Mouse (Mus musculus) cerebellum, postnatal 14 days (tissue): ENCODE data around the gene Fgf6.
A peak's percentile ranks its signal among the peaks of the same experiment; 100 is the strongest.

Experiments
- DNase-seq, 2 experiments: peaks; one replicate each; pipeline ENCODE4 v3.0.0; 2021; ENCODE audit warnings: mixed read lengths in 2 of 2

The Fgf6 gene

DNA sequence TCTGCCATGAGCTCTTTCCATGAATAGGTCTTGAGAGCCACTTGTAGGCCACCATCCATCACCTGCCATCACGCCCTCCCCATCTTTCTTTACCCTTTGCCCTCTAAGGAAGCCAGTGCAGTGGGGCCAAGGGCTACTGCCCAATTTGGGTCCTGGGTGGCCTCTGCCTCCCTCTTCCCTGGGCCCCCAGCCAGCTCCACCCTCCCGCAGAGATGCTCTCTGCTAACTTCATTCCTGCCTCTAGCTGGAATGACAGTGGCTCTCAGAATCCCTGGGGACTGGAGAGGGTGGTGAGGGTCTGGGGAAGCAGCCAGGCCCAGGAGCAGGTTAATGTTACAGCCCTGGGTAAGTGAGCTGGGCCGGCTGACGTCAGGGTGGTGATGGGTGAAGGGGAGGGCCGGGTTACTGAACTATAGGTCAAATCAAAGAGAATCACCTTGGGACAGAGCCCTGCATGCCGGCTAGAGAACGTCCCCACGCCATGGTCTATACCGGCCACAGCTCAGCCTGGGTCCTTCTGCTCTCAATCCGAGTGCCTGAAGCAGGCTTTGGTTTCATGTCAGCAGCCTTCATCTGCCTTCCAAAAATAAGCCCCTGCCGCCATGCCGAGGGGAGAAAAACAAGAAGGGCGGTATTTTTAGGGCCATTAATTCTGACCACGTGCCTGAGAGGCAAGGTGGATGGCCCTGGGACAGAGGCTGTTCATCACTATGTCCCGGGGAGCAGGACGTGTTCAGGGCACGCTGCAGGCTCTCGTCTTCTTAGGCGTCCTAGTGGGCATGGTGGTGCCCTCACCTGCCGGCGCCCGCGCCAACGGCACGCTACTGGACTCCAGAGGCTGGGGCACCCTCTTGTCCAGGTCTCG, at the start of gene Fgf6:
TSS of gene Fgf6 (plus strand) at position 681 of the 865 bp plus-strand sequence.
- DNase-seq: no peak

DNA sequence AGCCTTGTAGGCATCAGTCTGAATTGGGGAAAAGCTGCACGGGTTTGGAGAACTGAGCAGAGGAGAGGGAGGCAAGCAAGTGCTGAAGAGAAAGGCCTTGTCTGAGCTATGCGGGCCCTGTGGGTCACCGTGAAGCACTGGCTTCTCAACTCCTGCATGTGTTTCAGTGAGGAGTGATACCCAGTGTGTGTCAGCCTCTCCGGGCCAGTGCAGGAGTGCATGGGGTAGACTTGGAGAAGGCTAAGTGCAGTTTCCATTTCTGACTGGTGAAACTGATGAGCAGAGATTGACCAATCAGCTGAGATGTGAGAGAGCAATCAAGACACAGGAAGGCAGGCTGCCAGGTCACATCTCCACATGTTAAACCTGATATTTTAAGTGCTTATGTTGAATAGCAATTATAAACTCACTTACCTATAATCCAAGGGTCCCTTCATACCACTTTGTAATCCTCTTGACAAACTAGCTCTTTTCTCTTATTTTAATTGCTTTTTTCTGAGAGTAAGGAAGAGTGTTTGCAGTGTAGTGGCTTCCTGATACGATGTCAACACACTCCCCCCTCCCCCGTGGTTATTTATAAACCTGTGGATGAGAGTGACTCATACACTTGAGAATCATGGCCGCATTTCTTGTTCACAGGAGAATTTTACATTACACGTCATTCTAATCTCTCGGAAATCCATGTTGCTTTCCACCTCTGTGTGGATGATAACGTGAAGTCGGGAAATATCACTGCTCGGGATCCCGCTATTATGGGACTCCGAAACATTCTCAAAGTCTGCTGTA, 49.0 kb upstream of the Fgf6 start:
- DNase-seq: no peak

DNA sequence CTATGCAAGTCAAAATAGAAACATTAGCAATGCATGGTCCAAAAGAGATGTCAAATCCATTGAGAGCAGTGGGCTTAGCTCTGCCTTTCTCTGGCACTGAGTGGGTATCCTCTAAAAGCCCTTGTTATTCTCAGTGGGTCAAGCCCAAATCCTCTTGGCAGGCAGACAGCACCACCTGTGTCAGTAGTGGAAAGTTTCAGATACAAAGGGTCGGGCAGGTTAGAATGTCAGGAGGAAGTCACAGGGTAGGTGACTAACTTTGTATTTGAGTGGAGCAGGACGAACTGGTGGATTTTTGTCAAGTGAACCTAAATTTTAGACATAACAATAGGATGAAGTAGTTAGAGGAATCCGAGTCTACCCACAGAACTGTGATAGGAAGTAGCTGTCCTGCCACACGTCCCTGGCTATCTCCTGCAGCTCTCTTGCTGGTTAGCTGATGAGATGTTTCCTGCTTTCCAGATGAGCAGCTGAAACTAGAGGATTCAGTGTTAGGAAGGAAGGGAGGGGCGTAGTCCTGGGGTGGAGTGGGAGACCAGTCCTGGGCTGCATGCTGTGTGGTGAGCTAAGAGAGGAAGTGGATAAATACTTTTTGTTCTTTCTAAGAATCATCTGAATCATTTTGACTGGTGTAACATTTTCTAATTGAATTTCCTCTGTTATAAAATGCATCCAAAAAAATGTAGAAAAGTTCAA, 33.7 kb upstream of the Fgf6 start:
- DNase-seq: no peak

DNA sequence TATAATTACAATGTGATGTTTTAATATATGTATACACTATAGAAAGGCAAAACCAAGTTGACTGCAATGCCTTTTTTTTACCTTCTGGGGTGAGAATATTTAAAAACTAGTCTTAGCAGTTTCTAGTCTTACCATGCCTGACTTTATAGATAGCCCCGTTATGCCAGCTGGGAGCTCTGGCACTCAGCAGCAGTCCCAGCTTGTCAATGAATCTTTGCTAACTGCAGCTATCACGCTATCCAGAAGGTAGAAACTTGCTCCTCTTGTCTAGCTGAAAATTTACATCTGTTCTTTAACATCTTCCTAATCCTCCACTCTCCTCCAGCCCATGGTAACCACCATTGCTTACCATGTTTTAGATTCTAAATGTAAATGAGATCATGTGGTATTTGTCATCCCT, 21.7 kb upstream of the Fgf6 start:
- no peak for DNase-seq

DNA sequence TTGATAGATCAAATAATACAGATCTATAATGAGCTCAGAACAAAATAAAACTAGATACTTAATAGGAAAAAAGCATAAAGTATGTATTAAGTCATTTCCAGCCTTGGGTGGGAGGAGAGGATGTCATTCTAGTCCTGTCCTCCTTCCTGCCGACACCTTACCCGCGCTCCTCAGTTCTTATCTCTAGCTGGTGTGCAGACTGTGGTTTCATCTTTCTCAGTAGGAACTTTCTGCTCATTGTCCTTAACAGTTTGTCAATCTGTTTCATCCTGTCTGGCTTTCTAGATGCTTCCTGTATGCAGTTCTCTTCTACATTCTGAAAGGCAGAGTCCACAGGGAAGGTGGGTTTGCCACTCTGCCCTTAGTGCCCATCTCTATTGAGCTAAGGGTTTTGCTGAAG, 19.9 kb upstream of the Fgf6 start:
- no peak for DNase-seq

DNA sequence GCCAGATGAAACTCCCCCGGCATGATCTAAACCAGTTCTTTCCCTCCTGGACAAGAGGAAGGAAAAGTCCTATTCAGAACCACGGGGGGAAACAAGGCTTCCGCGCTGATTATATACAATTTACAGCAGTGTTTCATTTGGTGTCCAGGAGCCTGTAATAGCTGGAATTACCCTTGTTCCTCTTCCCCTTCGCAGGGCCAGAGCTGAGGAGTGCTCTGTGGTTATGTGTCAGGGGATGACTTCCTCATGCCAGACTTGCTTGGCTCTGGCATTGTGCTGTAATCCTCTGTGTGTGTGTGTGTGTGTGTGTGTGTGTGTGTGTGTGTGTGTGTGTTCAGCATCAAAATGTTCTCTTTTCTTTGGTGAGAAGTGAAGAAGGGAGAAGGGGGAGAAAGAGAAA, 19.0 kb upstream of the Fgf6 start:
- no peak for DNase-seq

DNA sequence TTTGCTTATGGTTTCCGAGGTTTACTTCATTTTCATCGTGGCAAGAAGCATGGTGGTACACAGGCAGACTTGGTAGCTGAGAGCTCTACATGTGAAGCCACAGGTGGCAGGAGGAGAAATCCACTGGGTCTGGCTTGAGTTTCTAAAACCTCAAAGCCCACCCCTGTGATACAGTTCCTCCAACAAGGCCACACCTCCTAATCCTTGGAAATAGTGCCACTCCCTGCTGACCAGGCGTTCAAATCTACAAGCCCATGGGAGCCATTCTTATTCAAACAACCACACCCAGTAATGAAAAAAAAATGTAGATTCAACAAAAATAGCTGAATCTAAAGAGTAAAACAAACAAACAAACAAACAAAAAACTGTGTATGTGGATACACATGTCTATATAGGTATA, 9.7 kb upstream of the Fgf6 start:
- DNase-seq: no peak

DNA sequence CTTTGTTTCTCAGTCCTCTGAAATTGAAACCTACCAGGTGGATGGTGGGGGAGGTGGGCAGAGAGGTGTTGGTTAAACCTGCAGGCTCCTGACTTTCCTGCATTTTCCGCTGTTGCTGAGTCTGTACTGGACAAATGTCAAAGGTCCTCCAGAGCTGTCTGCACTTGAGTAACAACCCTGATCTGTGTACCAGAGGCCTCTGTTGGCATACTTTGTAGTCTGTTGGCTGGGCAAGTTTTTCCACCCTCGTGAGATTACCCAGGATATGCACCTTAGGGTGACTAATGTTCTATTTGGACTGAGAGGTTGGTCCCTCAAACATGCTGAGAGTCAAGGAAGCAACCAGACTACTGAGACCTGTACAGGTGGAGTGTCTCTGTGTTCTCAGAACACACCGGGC, 8.8 kb upstream of the Fgf6 start:
- DNase-seq: no peak

DNA sequence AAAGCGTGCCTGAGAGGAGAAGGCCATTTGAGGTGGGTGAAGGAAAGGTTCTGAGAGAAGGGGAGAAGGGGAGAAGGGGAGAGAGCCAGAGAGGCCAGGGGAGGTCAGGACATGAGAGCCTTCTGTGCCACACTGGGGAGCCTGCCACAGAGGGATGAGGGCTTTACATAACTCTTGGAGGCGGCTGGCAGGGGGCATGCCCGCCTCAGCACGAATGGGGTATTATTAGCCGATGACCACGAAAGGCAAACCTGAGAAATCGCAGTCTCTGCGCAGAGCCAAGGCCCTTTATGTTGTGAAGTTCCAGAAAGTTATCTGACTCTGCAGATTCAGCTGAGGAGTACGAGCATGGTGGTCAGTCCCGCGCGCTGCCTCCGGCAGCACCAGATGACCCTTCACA, 5.4 kb upstream of the Fgf6 start:
- no peak for DNase-seq

DNA sequence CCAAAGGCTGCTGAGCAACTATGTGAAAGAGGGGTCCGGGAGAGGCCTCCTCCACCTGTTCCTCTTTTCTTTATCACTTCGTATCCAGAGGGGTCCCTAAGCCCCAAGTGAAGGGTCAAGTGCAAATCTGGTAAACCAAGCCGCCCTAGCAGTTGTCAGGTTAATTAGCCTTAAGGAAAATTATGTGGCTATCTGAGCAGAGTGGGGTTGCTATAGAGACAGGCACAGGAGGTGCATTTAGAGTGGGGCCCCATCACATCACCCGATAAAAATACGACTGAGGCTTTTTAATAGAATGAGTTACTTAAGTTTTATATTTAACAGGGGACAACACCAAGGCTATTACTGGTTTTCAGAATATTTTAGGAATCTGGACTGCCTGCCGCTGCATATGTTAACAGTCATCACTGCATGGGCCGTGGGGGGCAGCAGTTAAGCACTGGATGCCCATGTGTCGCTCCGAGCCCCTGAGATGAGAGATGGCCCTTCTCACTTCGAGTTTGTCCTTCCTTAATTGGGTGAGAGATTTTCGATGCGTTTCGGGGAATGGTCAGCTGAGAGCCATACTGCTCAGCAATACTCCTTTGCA, 3.3 kb upstream of the Fgf6 start:
- no peak for DNase-seq

DNA sequence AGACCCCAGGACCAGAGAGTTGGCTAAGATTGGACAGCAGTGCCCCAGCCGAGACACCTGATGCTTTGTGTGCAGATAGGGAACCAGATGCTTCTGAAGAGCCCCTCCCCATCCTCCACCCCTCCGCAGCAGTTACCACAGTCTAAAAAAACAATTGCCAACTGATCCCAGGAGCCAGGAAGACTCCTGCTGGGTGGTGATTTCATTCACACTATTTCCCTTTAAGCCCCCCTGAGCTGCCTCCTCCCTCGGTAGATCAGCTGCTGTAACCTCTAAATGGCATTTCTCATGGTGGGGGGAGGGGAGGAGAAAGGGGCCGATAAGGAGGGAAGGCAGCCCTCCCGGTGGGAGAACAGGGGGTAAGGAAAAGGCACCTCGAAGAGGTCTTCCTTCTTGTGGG, 3.9 kb downstream of the Fgf6 start:
- DNase-seq: no peak

DNA sequence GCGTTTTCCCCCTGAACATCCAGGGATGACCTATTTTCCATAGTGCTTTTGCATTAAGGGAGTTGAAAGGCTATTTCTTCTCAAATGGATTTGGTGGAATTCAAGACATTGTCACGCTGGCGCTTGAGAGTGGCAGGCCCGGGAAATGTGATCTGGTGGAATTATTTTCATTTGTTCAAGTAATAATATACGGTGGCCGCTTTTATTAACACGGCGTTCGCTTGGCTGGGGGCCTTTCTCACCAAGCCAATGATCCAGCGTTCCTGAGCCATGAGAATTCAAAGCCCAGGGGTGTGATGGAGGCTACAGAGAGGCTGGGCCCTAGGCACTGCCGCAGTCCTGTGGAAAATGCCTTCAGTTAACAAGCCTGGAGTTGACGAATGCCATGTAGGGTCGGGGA, 5.0 kb downstream of the Fgf6 start:
- DNase-seq: no peak

DNA sequence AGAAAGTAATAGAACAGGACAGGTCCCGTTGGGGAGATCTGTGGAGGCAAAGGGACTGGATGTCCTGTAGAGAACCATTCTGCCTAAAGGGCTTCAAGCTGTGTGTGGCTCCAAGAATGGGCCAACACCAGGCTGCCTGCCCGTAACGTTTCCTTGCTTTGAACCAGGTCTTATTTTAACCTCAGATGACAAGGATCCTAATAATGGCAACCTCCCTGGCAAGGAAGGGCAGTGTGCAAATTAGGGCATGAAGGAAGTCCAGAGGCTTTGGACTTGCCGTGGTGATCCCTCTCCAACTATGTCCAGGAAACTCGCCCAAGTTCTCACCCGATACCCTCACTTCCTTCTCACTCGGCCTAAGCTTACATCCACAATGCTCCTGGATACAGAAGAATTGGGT, 9.4 kb downstream of the Fgf6 start:
- DNase-seq: no peak

DNA sequence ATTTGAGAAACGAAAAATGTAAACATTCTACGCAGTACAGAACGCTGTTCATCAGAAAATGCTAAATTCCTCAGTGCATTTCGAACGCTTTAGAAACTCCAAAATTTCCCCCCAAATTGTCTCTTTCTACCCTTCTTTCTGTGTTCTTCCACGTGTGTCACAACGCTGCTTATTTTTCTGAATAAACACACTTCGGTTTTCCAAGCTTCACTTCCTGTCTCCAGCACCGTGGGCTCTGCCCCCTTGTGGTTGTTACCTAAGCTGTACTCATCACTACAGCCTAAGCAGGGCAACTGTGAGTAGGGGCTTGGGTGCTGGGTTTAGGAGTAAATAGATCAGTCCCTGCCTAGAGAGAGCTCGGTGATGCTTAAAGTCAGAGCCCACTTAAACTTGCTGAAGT, 19.4 kb downstream of the Fgf6 start:
- peak in 1 of 2 experiments; percentile 3 for DNase-seq

DNA sequence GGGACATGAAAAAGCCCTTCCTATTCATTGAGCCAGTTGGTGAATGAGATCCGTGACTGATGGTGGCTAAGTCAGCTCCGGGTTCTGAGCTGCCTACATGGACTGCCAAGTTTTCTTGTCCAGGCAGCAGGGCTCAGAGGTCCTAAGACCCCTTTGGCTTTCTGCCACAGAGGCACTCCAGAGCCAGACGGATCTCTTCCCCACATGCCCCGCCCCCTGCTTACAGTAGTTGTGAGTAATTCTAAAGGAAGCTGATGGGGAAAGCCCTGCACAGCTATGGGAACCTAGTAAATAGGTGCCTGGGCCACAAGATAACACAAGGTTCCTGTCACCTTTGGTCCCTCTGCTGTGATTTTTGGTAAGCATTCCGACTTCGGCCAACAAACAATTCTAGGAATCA, 29.5 kb downstream of the Fgf6 start:
- peak; percentile 15 to 26 for DNase-seq

DNA sequence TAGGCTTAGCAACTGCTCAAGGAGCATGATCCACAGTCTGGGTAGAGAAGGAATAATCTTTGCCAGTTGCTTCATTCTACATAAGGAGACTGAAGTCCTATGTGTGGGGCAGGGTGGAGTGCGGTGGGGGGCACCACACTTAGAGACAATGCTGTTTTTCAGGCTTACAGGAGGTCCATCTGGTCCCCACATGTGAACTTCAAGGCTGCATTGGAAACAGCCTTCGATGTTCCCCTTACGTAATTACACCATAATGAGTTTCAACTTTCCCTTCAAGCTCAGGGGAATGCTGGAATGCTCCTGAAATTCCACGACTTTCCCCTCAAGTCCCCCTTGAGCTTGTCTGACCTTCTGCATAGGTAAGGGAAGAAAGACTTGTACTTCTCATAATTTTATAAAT, 35.5 kb downstream of the Fgf6 start:
- DNase-seq: no peak

DNA sequence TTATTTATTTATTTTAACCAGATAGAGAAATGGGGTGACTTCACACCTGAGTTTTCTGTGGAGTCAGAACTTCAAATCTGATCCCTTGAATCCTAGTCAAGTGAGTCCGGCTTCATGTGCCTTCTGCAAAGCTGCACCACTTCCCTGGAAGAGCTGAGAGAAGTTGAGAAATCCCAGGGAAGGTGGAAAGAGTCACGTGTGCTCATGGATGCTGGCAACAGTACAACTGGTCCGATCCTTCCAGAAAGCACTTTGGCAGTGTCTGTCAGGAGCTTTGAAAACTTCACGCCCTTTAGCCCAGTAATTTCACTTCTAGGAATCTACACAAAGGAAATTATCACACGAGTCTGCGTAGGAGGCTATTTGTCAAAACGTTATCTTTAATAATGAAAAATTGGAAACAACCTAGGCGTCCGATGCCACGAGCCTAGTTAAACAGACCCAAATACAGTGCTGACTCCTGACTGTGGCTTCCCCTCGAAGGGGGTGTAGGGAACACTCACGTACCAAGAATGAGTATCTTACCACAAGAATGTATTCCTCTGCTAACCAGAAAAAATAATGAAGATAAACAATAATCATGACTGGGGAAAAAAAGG, 41.7 kb downstream of the Fgf6 start:
- DNase-seq: no peak

DNA sequence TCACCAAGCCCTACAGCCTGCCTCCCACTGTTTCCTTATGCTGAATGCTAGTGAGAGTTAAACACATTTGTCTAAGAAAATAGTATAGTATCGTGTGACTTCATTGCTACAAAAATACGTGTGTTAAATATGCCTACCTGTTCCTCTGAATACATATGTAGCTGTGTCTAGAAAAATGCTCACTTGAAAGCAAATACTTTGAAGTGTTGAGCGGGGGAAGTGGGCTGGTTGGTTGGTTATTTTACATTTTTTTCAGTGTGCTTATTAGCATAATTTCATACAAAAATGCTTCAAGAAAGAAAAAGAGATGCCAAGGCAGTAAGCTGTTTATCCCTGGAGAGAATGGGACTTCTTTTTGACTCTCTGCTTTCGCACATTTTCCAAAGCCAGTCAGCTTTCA, 44.6 kb downstream of the Fgf6 start:
- no peak for DNase-seq

DNA sequence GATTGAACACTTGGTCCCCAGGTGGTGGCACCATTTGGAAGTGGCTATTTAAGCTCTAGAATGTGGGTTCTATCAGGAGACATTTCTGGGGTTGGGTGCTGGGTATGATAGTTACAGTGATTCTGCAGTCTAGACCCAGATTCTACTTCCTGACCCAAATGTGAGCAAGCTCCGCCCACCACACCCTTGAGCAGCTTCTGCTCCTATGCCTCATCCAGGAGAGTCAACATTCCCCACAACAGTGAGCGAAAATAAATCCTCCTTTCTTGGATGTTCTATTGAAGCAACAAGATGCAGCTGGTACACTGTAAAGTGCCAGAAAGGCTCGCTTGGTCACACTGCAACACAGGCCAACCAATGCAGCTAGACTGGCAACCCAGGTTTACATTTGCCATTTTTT, 48.5 kb downstream of the Fgf6 start:
- no peak for DNase-seq

DNA sequence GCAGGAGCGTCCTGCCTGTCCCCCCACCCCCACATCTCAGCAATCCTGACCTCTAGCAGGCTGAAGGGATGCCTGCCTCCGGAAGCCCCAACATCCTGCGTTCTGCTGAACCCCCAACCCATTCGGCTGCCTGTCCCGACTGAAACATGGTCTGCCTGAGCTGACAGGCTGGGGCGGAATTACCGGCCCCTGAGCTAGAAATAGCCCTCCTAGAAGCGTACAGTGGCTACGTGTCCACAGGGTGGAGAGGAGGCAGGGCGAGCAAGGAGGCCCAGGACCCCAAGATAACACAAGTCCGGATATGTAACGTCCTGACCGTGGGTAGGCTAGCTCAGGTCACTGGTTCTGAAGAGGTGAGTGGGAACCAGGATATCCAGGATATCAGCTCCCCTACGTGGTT, 49.4 kb downstream of the Fgf6 start:
- DNase-seq: no peak

DNA sequence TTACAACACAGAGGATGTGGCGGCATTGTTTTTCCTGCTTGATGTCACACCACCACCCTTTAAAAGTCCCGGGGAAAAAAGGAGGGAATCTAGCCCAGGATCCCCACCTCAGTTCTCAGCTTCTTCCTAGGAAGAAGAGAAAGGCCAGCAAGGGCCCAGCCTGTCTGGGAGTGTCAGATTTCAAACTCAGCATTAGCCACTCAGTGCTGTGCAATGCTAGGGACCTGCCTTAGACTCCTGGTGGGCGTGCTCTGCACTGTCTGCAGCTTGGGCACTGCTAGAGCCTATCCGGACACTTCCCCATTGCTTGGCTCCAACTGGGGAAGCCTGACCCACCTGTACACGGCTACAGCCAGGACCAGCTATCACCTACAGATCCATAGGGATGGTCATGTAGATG, 57.4 kb downstream of the Fgf6 start, which contains the start of gene Fgf23:
TSS of gene Fgf23 (plus strand) at position 86 of the 400 bp plus-strand sequence.
- no peak for DNase-seq
